ENCODE assay signal across 17 mouse cellular contexts in genomic region chr3:95803851-95804250, GRCm38 (mm10).
"Had no signal": no experiment of that assay in that cellular context is flagged by ENCODE, and none has a peak within 500 bp of the region (broad histone marks: within the 10 kb centered on the region; RNA-seq: fewer than 3 reads in every experiment).

No protein-coding gene starts in this region.

- DNase-seq: retina, postnatal 1 day; right cerebral cortex, adult 18-20 months; right cerebral cortex, postnatal 14 days; right cerebral cortex, postnatal 25 days; right cerebral cortex, postnatal 4 days; spleen, adult 18-20 months; thymus, adult 18-20 months; thymus, adult 2 months; thymus, postnatal 14 days; thymus, postnatal 25 days; thymus, postnatal 36 days; thymus, postnatal 4 days had no signal

- H3K9ac ChIP-seq: neural tube, embryonic 12.5 days; neural tube, embryonic 13.5 days; neural tube, embryonic 15.5 days; stomach, embryonic 15.5 days had no signal

- H3K27ac ChIP-seq: neural tube, embryonic 12.5 days; neural tube, embryonic 13.5 days; neural tube, embryonic 15.5 days; stomach, embryonic 15.5 days; stomach, postnatal 0 days had no signal

- H3K4me2 ChIP-seq: neural tube, embryonic 12.5 days; neural tube, embryonic 13.5 days; neural tube, embryonic 15.5 days; stomach, embryonic 15.5 days had no signal

- H3K27me3 ChIP-seq: neural tube, embryonic 12.5 days; neural tube, embryonic 13.5 days; neural tube, embryonic 15.5 days; stomach, embryonic 15.5 days had no signal

- H3K4me1 ChIP-seq: neural tube, embryonic 12.5 days; neural tube, embryonic 13.5 days; stomach, embryonic 15.5 days had no signal

- H3K4me3 ChIP-seq: neural tube, embryonic 12.5 days; neural tube, embryonic 13.5 days; neural tube, embryonic 15.5 days; stomach, embryonic 15.5 days had no signal

- H3K9me3 ChIP-seq: neural tube, embryonic 12.5 days; neural tube, embryonic 13.5 days; neural tube, embryonic 15.5 days; stomach, embryonic 15.5 days had no signal
